8 mouse cellular contexts compared by ENCODE assay signal in the genomic region with DNA sequence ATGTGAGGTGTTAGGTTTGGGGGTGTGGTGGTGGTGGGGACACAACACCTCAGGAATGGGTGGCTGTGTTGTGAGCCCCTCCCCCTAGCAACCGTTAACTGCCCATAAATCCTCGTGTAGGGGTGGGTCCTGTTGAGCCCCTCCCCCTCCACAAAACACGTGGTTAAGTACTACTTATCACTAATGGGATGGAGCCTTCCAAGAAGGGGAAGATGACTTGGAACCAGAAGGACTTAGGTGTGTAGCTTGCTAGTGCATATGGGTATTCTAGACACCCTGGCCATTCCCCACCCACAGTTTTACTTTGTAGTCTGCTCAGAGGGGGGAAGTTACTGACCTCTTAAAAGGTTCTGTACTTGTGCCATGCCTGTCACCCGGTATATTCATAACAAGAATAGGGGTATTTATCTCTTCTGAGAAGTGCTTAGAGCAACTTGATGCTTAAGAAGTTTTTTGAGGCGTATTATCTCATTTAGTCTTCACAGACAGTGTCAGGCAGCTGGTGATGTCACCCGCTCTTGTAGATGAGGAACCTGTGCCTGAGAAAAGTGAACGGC. TPM values are rescaled to one million over a fixed set of nuclear protein-coding genes. Genes with fewer than 3 reads are reported as not detected.
DNase-seq lines count a peak whose midpoint lies in the region; ATAC-seq lines count a peak whose summit lies in the region.

No protein-coding gene starts in this region.

- H3K27ac ChIP-seq in forebrain, embryonic 12.5 days: no peak overlapping the region

- no peak for ATAC-seq in forebrain, embryonic 12.5 days (ENCODE audit: low FRiP score)
- no peak for ATAC-seq in monocyte, adult 5-6 weeks (replicated peaks; ENCODE audit: insufficient number of reproducible peaks, low FRiP score, low TSS enrichment, poor library complexity, severe bottlenecking)

- WGBS in forebrain, embryonic 12.5 days: 53% methylated on average over 7 of the region's 7 CpGs

- peak; percentile 92 for DNase-seq in heart, adult 11 months
- no peak for DNase-seq in heart, postnatal 14 days
- DNase-seq in MN1 (ENCODE audit: low spot score): peak; percentile 32
- DNase-seq in kidney, postnatal 4 days: peak; percentile 28 to 58
- DNase-seq in mesoderm, embryonic 11.5 days (ENCODE audit: low read depth, low spot score): peak; percentile 37
- no peak for DNase-seq in ovary, postnatal 10 days (ENCODE audit: low spot score)

- peak overlapping the region; percentile 96 for H3K4me3 ChIP-seq in forebrain, embryonic 12.5 days (replicated peaks)

- no peaks in the 10 kb centered on the region for H3K27me3 ChIP-seq in forebrain, embryonic 12.5 days

- no peaks in the 10 kb centered on the region for H3K36me3 ChIP-seq in forebrain, embryonic 12.5 days (replicated peaks)

- H3K9me3 ChIP-seq in forebrain, embryonic 12.5 days: no peaks in the 10 kb centered on the region

- 0 out of 2 replicates have a peak overlapping the region, but pooled peaks have one; percentile 94 for H3K9ac ChIP-seq in forebrain, embryonic 12.5 days

- intact Hi-C loops in heart, postnatal 14 days (cut with DNase I): no loop called here

- peaks cover 20% of the 10 kb centered on the region for H3K4me1 ChIP-seq in forebrain, embryonic 12.5 days

- peak overlapping the region; percentile 90 for H3K4me2 ChIP-seq in forebrain, embryonic 12.5 days

RNA-seq across cellular contexts. Expression of a gene that starts 1.2 kb away (rescaled TPM):
- 10 to 100 TPM in 1 of 2 experiments, 1 to 10 TPM in 1; 9.7 to 10.1 TPM for total RNA-seq in heart, postnatal 14 days (2021)
- 11.4 and 11.9 TPM in 2 replicates for polyA plus RNA-seq in forebrain, embryonic 12.5 days (2016; fragmentation: Nextera tagmentation; extraction: Ambion mirVana)
- 27.2 to 38.3 TPM (median 34.8 TPM) in 3 replicates for total RNA-seq in monocyte, adult 5-6 weeks (2017)

RNA-seq across cellular contexts. Expression of a gene that starts 51.0 kb away (rescaled TPM):
- 10 to 100 TPM; 15.8 to 16.7 TPM for total RNA-seq in heart, postnatal 14 days (2021)
- polyA plus RNA-seq in forebrain, embryonic 12.5 days (2016; fragmentation: Nextera tagmentation; extraction: Ambion mirVana): 6.5 and 7.6 TPM in 2 replicates
- 20.5 to 26.9 TPM (median 23.2 TPM) in 3 replicates for total RNA-seq in monocyte, adult 5-6 weeks (2017)

RNA-seq across cellular contexts. Expression of a gene that starts 51.2 kb away (rescaled TPM):
- total RNA-seq in heart, postnatal 14 days (2021): 1 to 10 TPM; 5.4 to 6.0 TPM
- 21.4 and 28.7 TPM in 2 replicates for polyA plus RNA-seq in forebrain, embryonic 12.5 days (2016; fragmentation: Nextera tagmentation; extraction: Ambion mirVana)
- total RNA-seq in monocyte, adult 5-6 weeks (2017): 11.5 to 30.3 TPM (median 14.9 TPM) in 3 replicates

RNA-seq across cellular contexts. Expression of a gene that starts 53.2 kb away (rescaled TPM):
- 10 to 100 TPM; 22.1 to 22.6 TPM for total RNA-seq in heart, postnatal 14 days (2021)
- 15.2 and 19.3 TPM in 2 replicates for polyA plus RNA-seq in forebrain, embryonic 12.5 days (2016; fragmentation: Nextera tagmentation; extraction: Ambion mirVana)
- total RNA-seq in monocyte, adult 5-6 weeks (2017): 30.4 to 36.5 TPM (median 34.3 TPM) in 3 replicates

Comparison
In these comparisons a context has a peak if more than half of its experiments do, and no peak if none do; other contexts are left out.
1. DNase-seq: peak in heart, adult 11 months (single experiment), MN1 (single experiment), kidney, postnatal 4 days (2 of 2) and mesoderm, embryonic 11.5 days (single experiment); none in heart, postnatal 14 days (0 of 2) and ovary, postnatal 10 days (single experiment).